Comparison of ENCODE assay signal across 12 mouse cellular contexts in the genomic region with DNA sequence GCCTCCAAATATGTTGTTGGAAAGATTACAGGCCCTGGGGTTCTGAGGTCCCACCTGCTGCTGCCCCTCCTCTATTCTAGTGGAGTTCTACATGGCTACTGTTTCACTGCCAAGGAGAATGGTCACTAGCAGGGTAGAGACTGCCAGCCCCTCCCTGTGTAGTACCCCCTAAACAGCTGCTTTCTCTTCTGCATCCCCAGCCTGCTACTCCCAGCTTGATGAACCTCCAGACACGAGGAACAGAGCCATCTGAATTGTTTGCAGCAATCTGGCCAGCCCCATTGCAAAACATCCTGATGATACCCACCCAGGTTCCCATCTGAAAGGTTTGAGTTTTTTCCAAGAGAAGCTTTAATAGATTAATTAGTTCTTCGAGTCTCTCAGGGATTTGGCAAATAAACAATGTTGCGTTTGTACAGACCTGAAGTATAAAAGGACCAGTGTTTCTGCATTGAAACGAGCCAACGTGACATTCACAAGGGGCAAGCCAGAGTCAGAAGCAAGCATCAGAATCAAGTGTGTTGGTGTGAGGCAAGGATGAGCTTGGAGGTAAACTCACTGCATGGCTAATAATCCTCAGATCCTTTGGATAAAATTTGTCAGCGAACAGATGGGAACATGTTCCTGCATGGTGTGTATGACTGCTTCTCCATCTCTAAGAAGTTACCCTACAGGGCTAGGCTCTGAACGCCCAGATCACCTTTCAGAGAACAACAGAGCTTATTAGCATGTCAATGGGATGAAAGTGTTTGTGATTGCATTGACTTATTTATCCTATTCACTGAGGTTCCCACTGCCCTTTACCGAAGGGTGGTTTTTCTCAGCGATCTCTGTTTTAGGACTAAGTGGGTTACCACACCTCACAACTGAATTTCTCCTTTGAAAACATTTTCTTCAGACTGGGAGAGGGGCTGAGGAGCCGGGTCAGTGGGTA. TPM values are rescaled to one million over a fixed set of nuclear protein-coding genes. Genes with fewer than 3 reads are reported as not detected.
A peak's percentile ranks its signal among the peaks of the same experiment; 100 is the strongest.
DNase-seq lines count a peak whose midpoint lies in the region; ATAC-seq and TF ChIP-seq lines count a peak whose summit lies in the region.
"Had no signal": no experiment of that assay in that cellular context is flagged by ENCODE, and none has a peak within 500 bp of the region (broad histone marks: within the 10 kb centered on the region; RNA-seq: fewer than 3 reads in every experiment).

No protein-coding gene starts in this region.

- 25% methylated on average over 10 of the region's 10 CpGs for WGBS in hindbrain, embryonic 13.5 days
- WGBS in hindbrain, embryonic 10.5 days: 33% methylated on average over 10 of the region's 10 CpGs
- WGBS in forebrain, embryonic 14.5 days: 5% methylated on average over 10 of the region's 10 CpGs
- WGBS in midbrain, embryonic 14.5 days: 25% methylated on average over 10 of the region's 10 CpGs

- no peak for ATAC-seq in hindbrain, embryonic 13.5 days (ENCODE audit: low FRiP score)
- peak; percentile 81; the same call in 1 of the 2 replicates for ATAC-seq in forebrain, embryonic 14.5 days
- no peak; the same call in 1 of the 2 replicates for ATAC-seq in midbrain, embryonic 14.5 days (ENCODE audit: low FRiP score, low TSS enrichment)
- ATAC-seq: liver, postnatal 0 days had no signal

- peaks cover 10% of the 10 kb centered on the region for H3K4me1 ChIP-seq in hindbrain, embryonic 13.5 days (replicated peaks)
- peaks cover 40% of the 10 kb centered on the region for H3K4me1 ChIP-seq in hindbrain, embryonic 10.5 days (replicated peaks)
- peaks cover 3 to 11% of the 10 kb centered on the region in 2 experiments for H3K4me1 ChIP-seq in ES-E14 (ENCODE audit: control insufficient read depth in 2 of 2, insufficient read depth in 2 of 2, low read length in 2 of 2, poor library complexity in 1 of 2)
- peaks cover 12% of the 10 kb centered on the region; the same call in 1 of the 2 replicates for H3K4me1 ChIP-seq in forebrain, embryonic 14.5 days (ENCODE audit: control insufficient read depth, insufficient read depth, low read length)
- H3K4me1 ChIP-seq in midbrain, embryonic 14.5 days (ENCODE audit: control insufficient read depth, insufficient read depth, low read length): peaks cover 3% of the 10 kb centered on the region; the same call in 1 of the 2 replicates

- H3K4me3 ChIP-seq in hindbrain, embryonic 13.5 days: no peak overlapping the region
- no peak overlapping the region for H3K4me3 ChIP-seq in hindbrain, embryonic 10.5 days
- no peak overlapping the region for H3K4me3 ChIP-seq in ES-E14 (ENCODE audit: insufficient read depth in 1 of 2, low read depth in 1 of 2, low read length in 2 of 2, poor library complexity in 1 of 2, severe bottlenecking in 1 of 2)
- no peak overlapping the region for H3K4me3 ChIP-seq in forebrain, embryonic 14.5 days (ENCODE audit: low read depth, low read length)
- no peak overlapping the region for H3K4me3 ChIP-seq in midbrain, embryonic 14.5 days (replicated peaks; ENCODE audit: low read depth, low read length)

- no peaks in the 10 kb centered on the region for H3K9me3 ChIP-seq in hindbrain, embryonic 13.5 days
- no peaks in the 10 kb centered on the region for H3K9me3 ChIP-seq in hindbrain, embryonic 10.5 days
- H3K9me3 ChIP-seq in ES-E14 (ENCODE audit: control insufficient read depth, insufficient read depth, low read depth, low read length): no peaks in the 10 kb centered on the region
- no peaks in the 10 kb centered on the region for H3K9me3 ChIP-seq in forebrain, embryonic 14.5 days (replicated peaks; ENCODE audit: control insufficient read depth, low read length)
- no peaks in the 10 kb centered on the region for H3K9me3 ChIP-seq in midbrain, embryonic 14.5 days (ENCODE audit: control insufficient read depth, low read length)

- 0 out of 2 replicates have a peak overlapping the region, but pooled peaks have one; percentile 35 for H3K27ac ChIP-seq in hindbrain, embryonic 13.5 days
- no peak overlapping the region for H3K27ac ChIP-seq in hindbrain, embryonic 10.5 days
- no peak overlapping the region for H3K27ac ChIP-seq in ES-E14 (ENCODE audit: insufficient read depth, low read depth, low read length, poor library complexity, severe bottlenecking)
- peak overlapping the region; percentile 4; the same call in 1 of the 2 replicates for H3K27ac ChIP-seq in forebrain, embryonic 14.5 days (ENCODE audit: low read depth, low read length)
- no peak overlapping the region for H3K27ac ChIP-seq in midbrain, embryonic 14.5 days (replicated peaks; ENCODE audit: low read depth, low read length)

- no peaks in the 10 kb centered on the region for H3K27me3 ChIP-seq in hindbrain, embryonic 13.5 days
- no peaks in the 10 kb centered on the region for H3K27me3 ChIP-seq in hindbrain, embryonic 10.5 days (ENCODE audit: insufficient read depth, poor library complexity, severe bottlenecking)
- no peaks in the 10 kb centered on the region for H3K27me3 ChIP-seq in forebrain, embryonic 14.5 days (replicated peaks; ENCODE audit: control insufficient read depth, insufficient read depth, low read length)
- H3K27me3 ChIP-seq in midbrain, embryonic 14.5 days (ENCODE audit: control insufficient read depth, insufficient read depth, low read length): no peaks in the 10 kb centered on the region

- H3K36me3 ChIP-seq in hindbrain, embryonic 13.5 days: no peaks in the 10 kb centered on the region
- no peaks in the 10 kb centered on the region for H3K36me3 ChIP-seq in hindbrain, embryonic 10.5 days
- H3K36me3 ChIP-seq in ES-E14 (ENCODE audit: control insufficient read depth, insufficient read depth, low read length, poor library complexity, severe bottlenecking): no peaks in the 10 kb centered on the region
- no peaks in the 10 kb centered on the region for H3K36me3 ChIP-seq in forebrain, embryonic 14.5 days (ENCODE audit: control insufficient read depth, insufficient read depth, low read length)
- no peaks in the 10 kb centered on the region for H3K36me3 ChIP-seq in midbrain, embryonic 14.5 days (ENCODE audit: control insufficient read depth, insufficient read depth, low read length)

- DNase-seq in hindbrain, embryonic 10.5 days (ENCODE audit: low spot score): no peak
- peak; percentile 84 for DNase-seq in ES-E14 (ENCODE audit: low read depth, low spot score)
- peak; percentile 79 for DNase-seq in forebrain, embryonic 14.5 days (ENCODE audit: low spot score)
- DNase-seq in midbrain, embryonic 14.5 days: peak; percentile 25
- no peak for DNase-seq in right cerebral cortex, postnatal 36 days (ENCODE audit: low spot score in 2 of 2)
- no peak for DNase-seq in embryo, embryonic 11 days
- no peak for DNase-seq in right cerebral cortex, postnatal 25 days
- DNase-seq: heart, adult 18-20 months; liver, postnatal 0 days; retina, postnatal 1 day; thymus, adult 2 months had no signal

- in situ Hi-C loops in ES-E14 (cut with MboI; ENCODE audit: low sequenced_read_pairs in 2 of 2, unreplicated experiment in 2 of 2): no loop called here

- no peak overlapping the region for H3K4me2 ChIP-seq in hindbrain, embryonic 13.5 days
- no peak overlapping the region for H3K4me2 ChIP-seq in forebrain, embryonic 14.5 days (ENCODE audit: low read length)
- no peak overlapping the region for H3K4me2 ChIP-seq in midbrain, embryonic 14.5 days (ENCODE audit: low read length)

- no peak overlapping the region for H3K9ac ChIP-seq in hindbrain, embryonic 13.5 days
- no peak overlapping the region for H3K9ac ChIP-seq in ES-E14 (ENCODE audit: insufficient read depth, low read depth, low read length, poor library complexity, severe bottlenecking)
- H3K9ac ChIP-seq in forebrain, embryonic 14.5 days (ENCODE audit: low read length): no peak overlapping the region
- no peak overlapping the region for H3K9ac ChIP-seq in midbrain, embryonic 14.5 days (replicated peaks; ENCODE audit: low read length)
- H3K9ac ChIP-seq: liver, postnatal 0 days had no signal

TF ChIP-seq in ES-E14, 5 proteins besides CTCF, POLR2A, EP300 and RAD21:
- TF ChIP-seq CHD2 (IDR thresholded peaks at IDR 0.05; ENCODE audit: low read depth, low read length) (no peak), ZC3H11A (IDR thresholded peaks at IDR 0.05; ENCODE audit: borderline replicate concordance, low read depth, low read length) (no peak), HCFC1 (IDR thresholded peaks at IDR 0.05; ENCODE audit: borderline replicate concordance, insufficient read depth, low read length) (no peak), MAFK (IDR thresholded peaks at IDR 0.05; ENCODE audit: insufficient read depth, low read depth, low read length) (no peak), ZNF384 (IDR thresholded peaks at IDR 0.05; ENCODE audit: low read depth, low read length) (no peak)

RNA-seq across cellular contexts. Expression of gene Epb41l4b, which starts 19.8 kb away (rescaled TPM):
- polyA plus RNA-seq in hindbrain, embryonic 13.5 days (2015; fragmentation: Nextera tagmentation; extraction: Ambion mirVana): 1.7 and 2.1 TPM in 2 replicates
- polyA plus RNA-seq in hindbrain, embryonic 10.5 days (2016; fragmentation: Nextera tagmentation; extraction: Ambion mirVana): 0.65 and 0.92 TPM in 2 replicates
- 4.7 and 6.2 TPM in 2 replicates for total RNA-seq in ES-E14 (2012; rRNA removed)
- 0.74 and 0.88 TPM in 2 replicates for polyA plus RNA-seq in forebrain, embryonic 14.5 days (2014; fragmentation: Nextera tagmentation; extraction: Ambion mirVana)
- polyA plus RNA-seq in midbrain, embryonic 14.5 days (2014; fragmentation: Nextera tagmentation; extraction: Ambion mirVana): 3.8 and 5.1 TPM in 2 replicates

Comparison
In these comparisons a context has a peak if more than half of its experiments do, and no peak if none do; other contexts are left out.
1. H3K27ac ChIP-seq: peak in hindbrain, embryonic 13.5 days (single experiment) and forebrain, embryonic 14.5 days (single experiment); none in hindbrain, embryonic 10.5 days (single experiment), ES-E14 (single experiment) and midbrain, embryonic 14.5 days (single experiment).
2. DNase-seq: peak in ES-E14 (single experiment), forebrain, embryonic 14.5 days (single experiment) and midbrain, embryonic 14.5 days (single experiment); none in hindbrain, embryonic 10.5 days (single experiment), right cerebral cortex, postnatal 36 days (0 of 2), embryo, embryonic 11 days (single experiment) and right cerebral cortex, postnatal 25 days (single experiment).